Mouse (Mus musculus) ES-E14 (cell line): ENCODE results near the gene Lyrm7. TPM values are rescaled to one million over a fixed set of nuclear protein-coding genes. Genes with fewer than 3 reads are reported as not detected.

Source experiments
- DNase-seq: peaks from one replicate; pipeline ENCODE4 v3.0.0-alpha.2; 2013; ENCODE audit warnings: low read depth, low spot score
- H3K27ac ChIP-seq: 2 replicates; pipeline ENCODE4 v1.5.1; 2012; ENCODE audit warnings: low read depth, mild to moderate bottlenecking, low read length, moderate library complexity, mixed read lengths; ENCODE audit not compliant: poor library complexity, insufficient read depth, severe bottlenecking
- H3K36me3 ChIP-seq: 2 replicates; pipeline ENCODE4 v1.6.1; 2012; ENCODE audit warnings: mild to moderate bottlenecking, low read length, moderate library complexity, mixed read lengths; ENCODE audit not compliant: control insufficient read depth, poor library complexity, insufficient read depth, severe bottlenecking
- H3K4me1 ChIP-seq, 2 experiments: fragments of 150-350 bp in 1 of 2; sonication (generic) in 1 of 2; 2 replicates each; pipeline ENCODE4 v1.6.1; 2012; ENCODE audit warnings: low read length in 2 of 2, mild to moderate bottlenecking in 1 of 2, mixed read lengths in 1 of 2; ENCODE audit not compliant: control insufficient read depth in 2 of 2, insufficient read depth in 2 of 2, poor library complexity in 1 of 2
- H3K4me3 ChIP-seq, 2 experiments: fragments of 150-350 bp in 1 of 2; sonication (generic) in 1 of 2; 2 replicates each; pipeline ENCODE4 v1.5.1; 2012; ENCODE audit warnings: low read length in 2 of 2, low read depth in 1 of 2, mild to moderate bottlenecking in 1 of 2, mixed read lengths in 1 of 2; ENCODE audit not compliant: insufficient read depth in 1 of 2, poor library complexity in 1 of 2, severe bottlenecking in 1 of 2
- H3K9ac ChIP-seq: 2 replicates; pipeline ENCODE4 v1.6.1; 2012; ENCODE audit warnings: low read depth, mild to moderate bottlenecking, low read length, mixed read lengths; ENCODE audit not compliant: poor library complexity, insufficient read depth, severe bottlenecking
- H3K9me3 ChIP-seq: fragments of 150-350 bp; sonication (generic); 2 replicates; pipeline ENCODE4 v1.6.1; 2012; ENCODE audit warnings: low read depth, mild to moderate bottlenecking, low read length; ENCODE audit not compliant: control insufficient read depth, insufficient read depth
- CHD2 ChIP-seq: IDR thresholded peaks from 2 replicates; pipeline ENCODE4 v1.6.1; 2014; ENCODE audit warnings: mild to moderate bottlenecking, low read depth, low read length, inconsistent platforms
- HCFC1 ChIP-seq: IDR thresholded peaks from 2 replicates; pipeline ENCODE4 v1.6.1; 2012; ENCODE audit warnings: low read length, inconsistent platforms, borderline replicate concordance; ENCODE audit not compliant: insufficient read depth
- MAFK ChIP-seq: IDR thresholded peaks from 2 replicates; pipeline ENCODE4 v1.6.1; 2014; ENCODE audit warnings: mild to moderate bottlenecking, low read depth, low read length, inconsistent platforms; ENCODE audit not compliant: insufficient read depth
- ZC3H11A ChIP-seq: IDR thresholded peaks from 2 replicates; pipeline ENCODE4 v1.6.1; 2012; ENCODE audit warnings: low read depth, mild to moderate bottlenecking, inconsistent platforms, low read length, borderline replicate concordance
- ZNF384 ChIP-seq: IDR thresholded peaks from 2 replicates; pipeline ENCODE4 v1.6.1; 2012; ENCODE audit warnings: low read depth, low read length, inconsistent platforms
- in situ Hi-C, 2 experiments: fragments of 600-800 bp; cut with MboI; formaldehyde crosslinking; loops; one replicate each; pipeline ENCODE4 v1.15.1; 2025; ENCODE audit warnings: low sequenced_read_pairs in 2 of 2, inconsistent platforms in 1 of 2; ENCODE audit not compliant: unreplicated experiment in 2 of 2
- total RNA-seq: library from RNA; depleted of rRNA; stranded (reverse); fragments of 300-350 nt; gene quantifications from 2 replicates; pipeline ENCODE4 v1.2.3, GENCODE M21; 2012

The Lyrm7 gene
- total RNA-seq, 1 experiment, result 0.98 TPM

DNA sequence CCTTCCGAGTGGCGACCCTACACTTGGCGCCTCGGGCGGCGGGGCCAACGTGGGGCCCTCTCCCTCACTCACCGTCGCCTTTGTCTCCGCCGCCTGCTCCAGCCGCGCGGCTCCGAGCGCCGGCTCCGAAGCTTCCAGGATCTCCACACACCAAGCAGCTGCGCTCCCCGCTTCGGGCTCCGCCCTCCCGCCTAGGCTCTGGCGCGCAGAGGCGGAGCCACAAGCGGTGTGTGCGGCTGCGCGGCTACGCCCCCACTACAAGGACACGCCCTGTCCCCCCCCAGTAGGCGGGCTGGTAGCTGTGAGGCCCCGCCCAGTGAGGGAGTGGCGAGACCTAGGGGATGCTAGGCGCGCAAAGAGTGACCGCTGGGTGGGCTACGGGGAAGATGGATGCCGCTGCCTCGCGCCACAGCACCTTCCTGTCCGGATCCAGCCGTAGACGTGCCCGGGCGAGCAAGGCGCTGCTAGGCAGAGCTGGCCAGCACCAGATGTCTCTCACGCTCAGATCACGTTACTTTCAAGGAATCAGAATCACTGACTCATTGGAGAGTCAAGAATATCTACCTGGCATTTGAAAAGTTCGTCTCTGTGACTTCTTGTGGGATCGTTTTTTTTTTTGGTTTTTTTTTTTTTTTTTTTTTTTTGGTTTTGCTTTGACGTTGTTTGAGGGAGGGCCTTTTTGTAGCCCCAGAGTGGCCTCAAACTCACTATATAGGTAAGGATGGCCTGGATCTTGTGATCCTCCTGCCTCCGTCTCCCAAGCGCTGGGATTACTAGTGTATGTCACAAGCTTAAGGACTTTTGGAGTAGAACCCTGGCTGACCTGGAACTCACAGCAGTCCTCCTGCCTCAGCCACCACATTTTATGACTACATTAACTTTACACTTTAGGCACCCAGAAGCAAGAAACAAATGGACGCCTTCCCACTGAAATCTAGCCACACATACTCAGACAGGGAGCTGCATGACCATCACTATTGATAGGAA, 72.9 kb downstream of the Lyrm7 start, which contains the start of gene Cdc42se2:
Cdc42se2 (minus strand) TSS at position 188 of the 987 bp plus-strand sequence.
- peak within 1 kb of the TSS; percentile 88 to 97 for H3K4me3 ChIP-seq
- no peaks in the 10 kb centered on the region; a peak in 2 of 4 replicates for H3K4me1 ChIP-seq
- H3K27ac ChIP-seq, result peak within 1 kb of the TSS; percentile 65
- TF ChIP-seq ZC3H11A (no peak), ZNF384 (peak; percentile 89; the same call in 1 of the 2 replicates), HCFC1 (no peak; the same call in 1 of the 2 replicates), CHD2 (no peak), MAFK (no peak)
- H3K9me3 ChIP-seq, result no peaks in the 10 kb centered on the region
- DNase-seq, result peak; percentile 96
- H3K9ac ChIP-seq, result peak within 1 kb of the TSS; percentile 91
- in situ Hi-C loops, result no loop called here
- H3K36me3 ChIP-seq, result no peaks in the 10 kb centered on the region

DNA sequence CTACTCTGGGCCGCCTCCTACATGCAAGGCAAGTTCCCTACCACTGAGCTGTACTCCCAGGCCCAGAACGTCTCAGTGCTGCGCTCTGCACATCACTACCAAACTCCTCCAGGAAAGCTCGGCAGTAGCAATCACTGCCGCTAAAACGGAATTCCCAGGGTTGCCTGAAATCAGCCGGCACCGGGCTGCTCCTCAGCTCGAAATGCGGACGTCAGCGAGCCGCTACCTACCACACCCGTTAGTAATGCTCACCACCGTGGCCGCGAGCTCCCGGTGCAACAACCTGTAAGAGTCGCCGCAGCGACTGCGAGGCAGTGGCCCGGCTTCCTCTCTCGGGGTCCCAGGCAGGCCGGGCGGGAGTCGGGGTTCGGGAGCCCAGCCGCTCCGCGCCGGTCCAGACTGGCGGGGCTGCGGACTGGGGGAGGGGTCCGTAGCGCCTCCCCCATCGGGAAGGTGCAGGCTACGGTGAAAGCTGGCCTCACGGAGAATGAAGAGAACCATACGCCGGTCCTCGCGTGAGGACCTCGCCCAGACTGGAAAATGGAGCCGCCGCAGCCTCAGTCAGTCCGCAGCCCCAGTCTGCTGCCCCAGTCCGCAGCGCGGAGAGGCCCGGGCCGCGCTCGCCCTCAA, 73.7 kb downstream of the Lyrm7 start:
- Histone ChIP-seq H3K9me3 (no peaks in the 10 kb centered on the region), H3K27ac (peak overlapping the region; percentile 65), H3K4me1 (peaks cover 2 to 4% of the 10 kb centered on the region in 2 experiments; a peak in 3 of 4 replicates), H3K9ac (peak overlapping the region; percentile 91), H3K36me3 (no peaks in the 10 kb centered on the region), H3K4me3 (peak overlapping the region; percentile 88 to 97)
- no peak for DNase-seq
- TF ChIP-seq MAFK (no peak), ZC3H11A (no peak), CHD2 (no peak), HCFC1 (no peak; the same call in 1 of the 2 replicates), ZNF384 (no peak)
- in situ Hi-C loops, result no loop called here

DNA sequence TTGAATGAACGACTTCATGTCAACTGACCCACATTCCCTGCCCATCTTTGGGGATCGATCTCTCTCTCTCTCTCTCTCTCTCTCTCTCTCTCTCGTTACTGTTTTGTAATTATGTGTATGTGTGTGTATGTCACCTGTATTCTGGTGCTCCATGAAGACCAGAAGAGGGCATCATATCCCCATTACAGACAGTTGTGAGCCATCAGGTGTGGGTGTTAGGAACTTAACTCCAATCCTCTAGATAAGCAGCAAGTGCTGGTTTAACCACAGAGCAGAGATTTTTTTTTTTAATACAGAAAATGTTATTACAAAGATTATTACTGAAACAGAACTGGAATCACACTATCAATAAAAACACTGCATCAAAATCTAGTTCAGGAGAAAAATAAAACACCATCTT, 75.2 kb downstream of the Lyrm7 start:
- TF ChIP-seq ZNF384 (no peak), ZC3H11A (no peak)
- peaks cover 2 to 4% of the 10 kb centered on the region in 2 experiments; a peak in 3 of 4 replicates for H3K4me1 ChIP-seq
- H3K9ac ChIP-seq, result no peak overlapping the region
- 0 out of 4 replicates have a peak overlapping the region, but pooled peaks of 1 of the 2 experiments have one; percentile 4 for H3K4me3 ChIP-seq
- no peaks in the 10 kb centered on the region for H3K9me3 ChIP-seq
- in situ Hi-C loops, result no loop called here
- H3K27ac ChIP-seq, result no peak overlapping the region
- no peaks in the 10 kb centered on the region for H3K36me3 ChIP-seq
- no peak for DNase-seq

DNA sequence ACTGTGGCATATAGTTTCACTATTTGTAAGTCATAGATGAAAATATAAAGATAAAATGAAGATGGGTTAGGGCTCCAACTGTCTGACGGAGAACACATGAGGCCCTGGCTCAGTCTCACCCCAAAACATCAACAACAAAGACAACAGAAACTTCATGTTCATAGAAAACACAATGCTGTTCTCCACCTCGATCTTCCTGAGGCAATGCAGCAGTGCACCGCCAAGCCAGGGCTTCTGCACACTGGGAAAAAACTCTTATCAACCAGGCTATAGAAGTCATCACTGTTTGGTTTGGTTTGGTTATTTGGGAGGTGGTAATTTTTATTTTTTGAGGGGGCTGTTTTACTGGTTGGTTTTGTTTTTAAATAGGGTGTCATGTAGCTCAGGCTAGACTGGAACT, 76.3 kb downstream of the Lyrm7 start:
- Histone ChIP-seq H3K36me3 (no peaks in the 10 kb centered on the region), H3K27ac (no peak overlapping the region), H3K4me1 (peaks cover 2 to 4% of the 10 kb centered on the region in 2 experiments; a peak in 3 of 4 replicates), H3K4me3 (no peak overlapping the region), H3K9me3 (no peaks in the 10 kb centered on the region), H3K9ac (no peak overlapping the region)
- no peak for DNase-seq
- in situ Hi-C loops, result no loop called here
- no peak for TF ChIP-seq CHD2
- no peak for TF ChIP-seq HCFC1
- TF ChIP-seq ZNF384, result no peak
- no peak for TF ChIP-seq MAFK
- TF ChIP-seq ZC3H11A, result no peak
